Mouse (Mus musculus) spleen, postnatal 0 days (tissue): ENCODE measurements around the gene Irak2. TPM values are rescaled to one million over a fixed set of nuclear protein-coding genes. Genes with fewer than 3 reads are reported as not detected.

Experiments
- polyA plus RNA-seq: library from polyadenylated mRNA; unstranded; fragments of >200 nt; fragmentation: Nextera tagmentation; extraction: Ambion mirVana; gene quantifications from 2 replicates; pipeline ENCODE4 v1.2.1, GENCODE M21; 2015

The Irak2 gene
- polyA plus RNA-seq = 6.9 and 9.2 TPM in 2 replicates

DNA sequence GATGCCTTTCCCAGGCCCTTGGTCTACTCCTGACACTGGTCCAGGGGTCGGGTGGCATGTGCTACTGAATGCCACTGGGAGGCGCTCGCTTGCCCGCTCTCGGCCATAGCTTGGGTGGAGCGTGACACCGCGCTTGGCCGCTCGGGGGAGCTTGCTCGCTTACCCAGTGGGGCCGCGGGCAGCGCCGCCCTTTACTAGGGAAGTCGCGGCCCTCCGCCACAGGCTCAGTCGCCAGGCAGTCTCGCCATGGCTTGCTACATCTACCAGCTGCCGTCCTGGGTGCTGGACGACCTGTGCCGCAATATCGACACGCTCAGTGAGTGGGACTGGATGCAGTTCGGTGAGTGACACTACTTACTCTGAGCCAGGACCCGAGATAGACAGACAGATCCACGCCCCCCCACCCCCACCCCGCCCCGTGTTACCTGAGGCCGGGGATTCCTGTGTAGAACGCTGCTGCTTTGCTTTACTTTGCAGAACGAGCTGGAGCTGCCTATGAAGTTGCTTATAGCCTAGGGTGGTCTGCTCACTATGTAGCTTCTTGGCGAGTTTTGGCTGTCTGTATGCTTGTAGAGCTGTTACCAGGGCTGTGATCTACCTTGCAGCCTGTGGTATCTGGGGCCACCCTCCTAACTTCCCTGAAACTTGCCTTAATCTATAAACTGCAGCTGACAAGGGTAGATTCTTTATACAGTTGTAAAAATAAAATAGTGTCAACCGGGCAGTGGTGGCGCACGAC, at the start of gene Irak2:
Gene Irak2 (plus strand): TSS at position 166 of the 739 bp plus-strand sequence.

DNA sequence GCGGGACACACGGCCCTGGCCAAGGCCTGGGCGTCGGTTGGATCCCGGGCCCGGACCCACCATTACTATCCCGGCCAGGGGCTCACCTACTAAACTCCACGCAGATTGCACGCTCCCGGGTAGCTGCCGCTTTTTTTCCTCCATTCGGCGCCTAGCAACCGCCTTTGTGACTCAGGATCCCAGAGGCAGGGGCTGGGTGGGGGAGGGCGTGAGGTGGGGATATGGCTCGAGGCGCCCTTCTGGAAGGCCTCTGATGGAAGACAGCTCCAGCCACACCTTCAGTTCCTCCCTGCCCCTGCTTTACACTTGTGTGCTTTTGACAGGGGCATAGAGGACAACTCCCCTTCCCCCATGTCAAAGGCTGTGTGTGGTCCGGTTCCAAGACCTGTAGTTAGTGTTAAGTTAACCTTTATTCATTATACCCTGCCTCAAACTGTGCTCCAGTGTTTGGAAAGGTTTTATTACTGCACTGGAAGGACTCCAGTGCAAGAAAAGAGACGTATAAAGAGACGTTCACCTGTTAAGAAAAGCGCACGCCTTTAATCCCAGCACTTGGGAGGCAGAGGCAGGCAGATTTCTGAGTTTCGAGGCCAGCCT, 37.6 kb upstream of the Irak2 start, which contains the start of gene Fancd2os:
Gene Fancd2os (minus strand): TSS at position 173 of the 597 bp plus-strand sequence.

DNA sequence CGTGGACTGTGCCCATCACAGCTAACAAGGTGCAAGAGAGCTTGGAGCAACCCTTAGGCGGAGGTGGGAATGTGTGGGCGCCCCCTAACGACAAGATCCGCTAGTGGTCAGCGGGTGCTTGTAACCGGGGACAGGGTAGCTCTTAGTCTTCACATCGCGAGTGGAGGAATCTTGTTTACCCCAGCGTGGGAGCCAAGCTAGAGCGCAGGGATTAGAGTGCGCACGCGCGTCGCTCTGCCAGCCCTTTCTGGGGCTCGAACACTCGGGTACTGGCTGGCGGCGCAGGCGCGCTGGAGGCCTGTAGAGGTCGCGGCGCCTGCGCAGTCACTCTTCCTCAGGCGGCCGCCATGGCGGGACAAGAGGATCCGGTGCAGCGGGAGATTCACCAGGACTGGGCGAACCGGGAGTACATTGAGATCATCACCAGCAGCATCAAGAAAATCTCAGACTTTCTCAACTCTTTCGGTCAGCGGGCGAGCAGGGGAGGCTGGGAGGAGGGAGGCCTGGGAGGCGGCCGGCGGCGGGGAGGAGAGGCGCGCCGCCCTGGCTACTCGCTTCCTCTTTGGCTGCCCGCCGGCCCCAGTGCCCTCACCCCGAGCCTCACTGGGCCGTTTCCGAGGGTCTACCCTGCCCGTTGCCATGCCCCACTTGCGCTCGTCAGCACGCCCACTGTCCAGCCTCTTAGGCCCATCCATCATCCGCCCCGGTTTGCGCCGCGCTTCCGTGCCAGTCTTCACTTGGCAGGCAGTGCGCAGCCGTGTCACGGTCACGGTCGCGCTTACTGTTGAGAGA, 33.6 kb upstream of the Irak2 start, which contains the start of gene Brk1:
Gene Brk1 (plus strand): TSS at position 341 of the 792 bp plus-strand sequence.

DNA sequence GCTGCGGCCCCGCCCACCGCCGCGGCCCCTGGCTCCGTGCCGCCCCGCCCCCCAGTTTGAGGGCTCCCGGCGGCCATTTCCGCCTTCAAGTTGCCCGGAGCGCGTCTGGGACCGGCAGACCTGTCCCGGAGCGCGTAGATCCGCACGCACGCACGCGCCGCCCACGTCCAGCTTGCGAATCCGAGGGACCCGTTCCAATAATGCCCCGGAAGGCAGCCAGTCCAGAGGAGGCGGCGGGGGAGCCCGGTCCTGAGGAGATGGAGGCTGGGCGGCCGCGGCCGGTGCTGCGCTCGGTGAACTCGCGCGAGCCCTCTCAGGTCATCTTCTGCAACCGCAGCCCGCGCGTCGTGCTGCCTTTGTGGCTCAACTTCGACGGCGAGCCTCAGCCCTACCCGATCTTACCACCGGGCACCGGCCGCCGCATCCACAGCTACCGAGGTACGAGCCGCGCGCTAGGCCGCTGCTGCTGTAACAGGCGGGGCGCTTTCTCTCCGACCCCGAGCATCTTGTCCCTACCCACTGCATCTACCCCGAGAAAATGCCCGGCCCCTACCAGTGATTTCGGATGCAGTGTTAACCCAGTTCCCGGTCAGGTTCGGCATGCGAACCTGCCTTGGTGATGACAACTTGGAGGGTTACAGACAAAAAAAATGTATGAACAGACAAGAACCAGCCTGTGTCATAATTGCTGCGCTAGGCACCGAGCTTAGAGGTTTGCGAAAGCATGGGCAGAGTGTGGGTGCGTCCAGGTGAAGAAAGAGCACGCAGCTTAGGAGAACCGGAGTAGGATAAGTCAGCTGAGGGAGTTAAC, 14.1 kb upstream of the Irak2 start, which contains the start of gene Vhl:
Gene Vhl (plus strand): TSS at position 19 of the 811 bp plus-strand sequence.

DNA sequence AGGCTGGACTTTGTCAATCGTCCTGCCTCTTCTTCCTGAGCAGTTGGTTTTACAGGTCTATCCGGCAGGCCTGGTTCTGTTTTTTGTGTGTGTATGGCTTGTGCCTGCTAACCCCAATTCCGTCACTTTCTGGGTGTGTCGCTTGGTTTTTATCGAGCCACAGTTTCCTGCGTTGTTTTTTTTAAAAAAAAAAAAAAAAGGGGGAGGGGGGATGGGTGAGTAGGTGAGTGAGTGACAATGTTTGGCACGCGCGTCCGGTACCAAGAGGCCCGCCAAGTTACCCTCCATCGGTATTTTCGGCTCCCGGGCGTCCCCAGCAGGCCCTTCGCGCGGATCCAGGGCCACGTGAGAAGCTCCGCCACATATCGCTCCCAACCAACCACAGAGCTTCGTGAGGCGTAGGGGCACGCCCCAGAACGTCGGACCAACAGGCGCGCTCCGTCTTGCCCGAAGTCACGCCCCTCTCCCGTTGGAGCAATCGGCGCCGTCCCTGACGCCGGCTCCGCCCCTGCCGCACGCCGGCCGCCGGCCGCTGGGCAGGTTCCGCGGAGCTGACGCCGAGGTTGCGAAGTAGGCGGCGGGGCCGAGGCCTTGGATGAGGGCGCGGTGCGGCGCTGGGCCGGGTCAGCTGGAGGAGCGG, 58.4 kb downstream of the Irak2 start, which contains the start of gene Tatdn2:
Gene Tatdn2 (plus strand): TSS at position 469 of the 640 bp plus-strand sequence.

DNA sequence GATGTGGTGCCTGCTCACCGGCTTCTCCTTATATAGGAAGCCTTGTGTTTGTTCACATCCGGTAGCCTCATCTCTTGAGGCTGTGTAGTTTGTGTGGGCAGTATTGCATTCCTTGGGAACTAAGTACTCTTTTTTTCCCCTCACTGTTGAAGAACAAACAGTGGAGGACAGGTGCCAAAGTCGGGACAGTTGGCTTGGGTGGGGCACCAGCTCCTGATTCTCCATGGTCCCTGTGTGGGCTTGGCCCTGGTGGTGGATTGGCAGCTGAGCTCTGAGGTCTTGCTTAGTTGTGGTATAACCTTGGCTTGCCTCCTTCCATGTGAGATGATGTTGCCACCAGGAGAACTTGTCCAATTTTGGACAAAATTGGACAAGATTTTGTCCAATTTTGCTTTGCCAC, 81.6 kb downstream of the Irak2 start, which contains the start of gene Ghrl:
Gene Ghrl (minus strand): TSS at position 3 of the 400 bp plus-strand sequence.

DNA sequence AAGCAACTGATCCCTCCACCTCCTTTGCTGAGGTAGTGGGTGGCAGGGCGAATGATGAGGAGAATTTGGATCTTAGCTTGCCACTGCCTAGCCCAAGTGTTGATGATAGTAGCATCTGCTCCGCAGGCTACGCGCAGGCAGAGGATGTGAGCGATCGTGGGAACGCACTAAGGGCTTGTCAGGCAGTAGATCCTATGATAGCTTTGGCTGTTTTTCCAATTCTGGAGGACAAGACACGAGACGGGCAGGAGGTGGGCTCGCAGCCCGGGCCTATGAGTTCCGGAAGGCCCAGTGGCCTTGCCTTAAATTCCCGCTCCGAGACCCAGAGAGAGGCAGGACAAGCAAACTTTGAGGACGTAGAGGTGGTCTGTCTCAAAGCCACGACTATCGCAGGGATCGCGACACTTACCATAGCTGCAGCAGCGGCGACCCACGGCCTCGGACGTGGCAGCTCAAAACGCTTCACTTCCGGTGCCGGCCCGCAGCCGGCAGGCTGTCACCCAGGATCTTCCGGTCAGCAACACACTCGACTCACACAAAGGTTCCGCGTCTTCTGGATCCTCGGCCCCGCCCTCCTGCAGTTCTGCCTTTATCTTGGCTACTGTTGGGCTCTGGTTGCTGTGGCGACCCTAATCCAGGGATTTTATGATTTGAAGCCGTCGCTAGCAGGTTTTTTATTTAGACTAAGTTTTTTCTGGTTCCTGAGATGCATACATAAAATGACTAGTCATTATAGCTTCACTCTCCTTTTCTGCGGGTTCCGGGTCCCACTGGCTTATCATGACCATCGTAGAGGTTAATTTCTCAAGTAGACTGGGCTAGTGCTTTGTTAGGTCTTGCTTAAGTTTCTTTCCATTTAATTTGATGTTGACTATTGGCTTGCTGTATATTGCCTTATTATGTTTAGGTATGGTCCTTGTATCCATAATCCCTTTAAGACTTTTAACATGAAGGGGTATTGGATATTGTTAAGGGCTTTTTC, 102.3 kb downstream of the Irak2 start, which contains the start of gene Sec13:
Gene Sec13 (minus strand): TSS at position 508 of the 982 bp plus-strand sequence.

Other genes with a start within 250 kb of the Irak2 start
- gene Ttll3, start 249.2 kb upstream of the Irak2 start, polyA plus RNA-seq = 2.3 and 3.7 TPM in 2 replicates
- gene Rpusd3, start 219.1 kb upstream of the Irak2 start, polyA plus RNA-seq = 11.3 and 11.5 TPM in 2 replicates
- gene Cidec, start 202.7 kb upstream of the Irak2 start, polyA plus RNA-seq = not detected in 2 replicates
- gene Jagn1, start 195.9 kb upstream of the Irak2 start, polyA plus RNA-seq = 38.3 and 39.6 TPM in 2 replicates
- 1.2 and 1.5 TPM in 2 replicates for gene Il17re, start 180.0 kb upstream of the Irak2 start, polyA plus RNA-seq
- 4.9 and 6.2 TPM in 2 replicates for gene Il17rc, start 167.0 kb upstream of the Irak2 start, polyA plus RNA-seq
- gene Creld1, start 155.2 kb upstream of the Irak2 start, polyA plus RNA-seq = 4.4 and 7.4 TPM in 2 replicates
- gene Prrt3, start 136.5 kb upstream of the Irak2 start, polyA plus RNA-seq = 0.05 and 0.11 TPM in 2 replicates
- 53.2 and 56.0 TPM in 2 replicates for gene Emc3, start 106.8 kb upstream of the Irak2 start, polyA plus RNA-seq
- gene Fancd2, start 106.8 kb upstream of the Irak2 start, polyA plus RNA-seq = 11.9 and 15.6 TPM in 2 replicates
- 0.37 TPM in 1 of 2 replicates, not detected in the other for gene Fancd2os, start 37.8 kb upstream of the Irak2 start, polyA plus RNA-seq
- 138 and 155 TPM in 2 replicates for gene Brk1, start 33.7 kb upstream of the Irak2 start, polyA plus RNA-seq
- 16.0 and 19.0 TPM in 2 replicates for gene Vhl, start 14.5 kb upstream of the Irak2 start, polyA plus RNA-seq
- 0.74 and 1.2 TPM in 2 replicates for gene Tatdn2, start 58.6 kb downstream of the Irak2 start, polyA plus RNA-seq
- 0.89 and 1.2 TPM in 2 replicates for gene Ghrl, start 81.4 kb downstream of the Irak2 start, polyA plus RNA-seq
- gene Sec13, start 102.3 kb downstream of the Irak2 start, polyA plus RNA-seq = 108 and 113 TPM in 2 replicates